Mouse (Mus musculus) heart, postnatal 25 days (tissue): ENCODE measurements around the gene Arid5b. TPM values are rescaled to one million over a fixed set of nuclear protein-coding genes. Genes with fewer than 3 reads are reported as not detected.

Experiments used
- DNase-seq: peaks from one replicate; pipeline ENCODE4 v3.0.0; 2022; ENCODE audit warnings: low spot score
- intact Hi-C: fragments of 180-260 bp; cut with DNase I; formaldehyde crosslinking; loops from one replicate; pipeline ENCODE4 v1.15.1; 2025
- total RNA-seq, 2 experiments: library from RNA; stranded (reverse); gene quantifications; 2 replicates each; pipeline ENCODE4 v1.2.3; 2021

Arid5b gene
- total RNA-seq, 2 experiments from 2014 or later = 22.5 to 28.3 TPM

GRCm38 (mm10) chr10:68048641-68049305, 229.8 kb downstream of the Arid5b start:
- DNase-seq = no peak
- intact Hi-C loops = no loop called here

- intact Hi-C loops = loop anchor here (5.0 kb wide), 1 partner anchor 102 kb away; no protein-coding TSS in a partner anchor
- DNase-seq = no peak
Observed at GRCm38 (mm10) chr10:68044864-68045263, 233.7 kb downstream of the Arid5b start.

GRCm38 (mm10) chr10:68043973-68044372, 234.6 kb downstream of the Arid5b start:
- intact Hi-C loops = loop anchor here (5.0 kb wide), 1 partner anchor 103 kb away; no protein-coding TSS in a partner anchor
- no peak for DNase-seq
